Mouse (Mus musculus) olfactory bulb, adult 2 months (tissue): ENCODE measurements around the gene Trim14.

Experiments used
- CTCF ChIP-seq: fragments of 200-500 bp; IDR thresholded peaks from 2 replicates; pipeline ENCODE4 v1.5.1; 2012; ENCODE audit warnings: low read depth, mild to moderate bottlenecking, low read length, moderate library complexity; ENCODE audit not compliant: insufficient read depth
- POLR2A ChIP-seq: fragments of 200-500 bp; IDR thresholded peaks from 2 replicates; pipeline ENCODE4 v1.6.1; 2012; ENCODE audit warnings: mild to moderate bottlenecking, low read depth, low read length, moderate library complexity; ENCODE audit not compliant: insufficient read depth

- TF ChIP-seq POLR2A (no peak), CTCF (no peak)
Observed at GRCm38 (mm10) chr4:46529722-46530121, 6.2 kb downstream of the Trim14 start.
